In genomic region chr11:63029148-63029714, GRCm38 (mm10) we compare ENCODE assay signal across 26 mouse cellular contexts. TPM values are rescaled to one million over a fixed set of nuclear protein-coding genes. Genes with fewer than 3 reads are reported as not detected.
DNase-seq lines count a peak whose midpoint lies in the region; ATAC-seq and TF ChIP-seq lines count a peak whose summit lies in the region.
"Had no signal": no experiment of that assay in that cellular context is flagged by ENCODE, and none has a peak within 500 bp of the region (broad histone marks: within the 10 kb centered on the region; RNA-seq: fewer than 3 reads in every experiment).

No protein-coding gene starts in this region.

- 44% methylated on average over 4 of the region's 4 CpGs for WGBS in kidney, embryonic 14.5 days
- WGBS in limb, embryonic 10.5 days: 77% methylated on average over 4 of the region's 4 CpGs

- ATAC-seq in kidney, embryonic 14.5 days (ENCODE audit: low FRiP score, low TSS enrichment): peak; percentile 80
- ATAC-seq in Patski: no peak
- ATAC-seq in erythroblast, adult 5-6 weeks (replicated peaks; ENCODE audit: low FRiP score, poor library complexity, severe bottlenecking): no peak
- ATAC-seq: forebrain, postnatal 0 days had no signal

- no peak for DNase-seq in kidney, postnatal 10 days
- DNase-seq in Patski (ENCODE audit: low read depth, low spot score): peak; percentile 61
- peak; percentile 53 for DNase-seq in embryo, embryonic 10.5 days (ENCODE audit: low spot score)
- DNase-seq in limb, embryonic 10.5 days (ENCODE audit: low spot score): no peak
- DNase-seq in frontal cortex, postnatal 25 days (ENCODE audit: low spot score in 2 of 2): no peak
- DNase-seq: adrenal gland, postnatal 25 days; cerebellum, adult 11 months; cerebellum, postnatal 10 days; forebrain, postnatal 0 days; kidney, adult 18-20 months; midbrain, embryonic 14.5 days; thymus, postnatal 25 days had no signal

- H3K4me1 ChIP-seq in kidney, embryonic 14.5 days (ENCODE audit: control insufficient read depth, insufficient read depth, low read length): peaks cover 5% of the 10 kb centered on the region; the same call in 1 of the 2 replicates
- H3K4me1 ChIP-seq in limb, embryonic 10.5 days: peaks cover 16% of the 10 kb centered on the region
- H3K4me1 ChIP-seq: liver, embryonic 15.5 days; neural tube, embryonic 15.5 days had no signal

- no peaks in the 10 kb centered on the region for H3K9me3 ChIP-seq in kidney, embryonic 14.5 days (ENCODE audit: control insufficient read depth, low read length)
- no peaks in the 10 kb centered on the region for H3K9me3 ChIP-seq in limb, embryonic 10.5 days (replicated peaks)
- H3K9me3 ChIP-seq: embryonic facial prominence, embryonic 12.5 days; forebrain, embryonic 10.5 days; limb, embryonic 15.5 days; liver, embryonic 15.5 days had no signal

- no peak overlapping the region for H3K9ac ChIP-seq in kidney, embryonic 14.5 days (ENCODE audit: low read depth, low read length)
- H3K9ac ChIP-seq: embryonic facial prominence, embryonic 12.5 days; forebrain, postnatal 0 days; limb, embryonic 15.5 days; liver, embryonic 15.5 days; neural tube, embryonic 15.5 days had no signal

- no peak for TF ChIP-seq CTCF in Patski (IDR thresholded peaks at IDR 0.05)

- CTCF ChIA-PET in Patski (lab: Charles Lee): no interaction called here

- H3K4me3 ChIP-seq in kidney, embryonic 14.5 days (ENCODE audit: low read length): no peak overlapping the region
- no peak overlapping the region for H3K4me3 ChIP-seq in limb, embryonic 10.5 days
- H3K4me3 ChIP-seq: embryonic facial prominence, embryonic 12.5 days; forebrain, embryonic 10.5 days; layer of hippocampus, adult 2 months; limb, embryonic 15.5 days; liver, embryonic 15.5 days; neural tube, embryonic 15.5 days had no signal

- no peak overlapping the region for H3K4me2 ChIP-seq in kidney, embryonic 14.5 days (replicated peaks; ENCODE audit: low read depth, low read length)
- H3K4me2 ChIP-seq: embryonic facial prominence, embryonic 12.5 days; limb, embryonic 15.5 days; liver, embryonic 15.5 days; neural tube, embryonic 15.5 days had no signal

- no peaks in the 10 kb centered on the region for H3K36me3 ChIP-seq in kidney, embryonic 14.5 days (ENCODE audit: control insufficient read depth, insufficient read depth, low read length)
- no peaks in the 10 kb centered on the region for H3K36me3 ChIP-seq in limb, embryonic 10.5 days
- H3K36me3 ChIP-seq: embryonic facial prominence, embryonic 12.5 days; forebrain, embryonic 10.5 days; limb, embryonic 15.5 days; liver, embryonic 15.5 days; neural tube, embryonic 15.5 days had no signal

- in situ Hi-C loops in Patski (cut with MboI; ENCODE audit: low pct_unique_long_range_greater_than_20kb): loop anchor here (10.0 kb wide), 1 partner anchor 106 kb away; no protein-coding TSS in a partner anchor

- H3K27me3 ChIP-seq in kidney, embryonic 14.5 days (ENCODE audit: control insufficient read depth, insufficient read depth, low read length): no peaks in the 10 kb centered on the region
- H3K27me3 ChIP-seq in Patski: no peaks in the 10 kb centered on the region
- H3K27me3 ChIP-seq in limb, embryonic 10.5 days (ENCODE audit: low read depth, poor library complexity, severe bottlenecking): no peaks in the 10 kb centered on the region
- H3K27me3 ChIP-seq: embryonic facial prominence, embryonic 12.5 days; limb, embryonic 15.5 days; liver, embryonic 15.5 days; neural tube, embryonic 15.5 days had no signal

- H3K27ac ChIP-seq in kidney, embryonic 14.5 days (ENCODE audit: low read depth, low read length): 0 out of 2 replicates have a peak overlapping the region, but pooled peaks have one; percentile 24
- 0 out of 2 replicates have a peak overlapping the region, but pooled peaks have one; percentile 53 for H3K27ac ChIP-seq in limb, embryonic 10.5 days
- H3K27ac ChIP-seq: embryonic facial prominence, embryonic 12.5 days; forebrain, embryonic 10.5 days; layer of hippocampus, adult 2 months; limb, embryonic 15.5 days; liver, embryonic 15.5 days; neural tube, embryonic 15.5 days had no signal

- POLR2A ChIA-PET in Patski (lab: Charles Lee): no interaction called here

RNA-seq across cellular contexts. Expression of gene Tekt3, which starts 32.2 kb away (rescaled TPM):
- not detected in 2 replicates for polyA plus RNA-seq in kidney, embryonic 14.5 days (2014; fragmentation: Nextera tagmentation; extraction: Ambion mirVana)
- not detected for polyA plus RNA-seq in Patski (2021)
- polyA plus RNA-seq in limb, embryonic 10.5 days (2016; fragmentation: Nextera tagmentation; extraction: Ambion mirVana): not detected in 2 replicates
- not detected in 2 replicates for total RNA-seq in erythroblast, adult 5-6 weeks (2015; ENCODE audit: low replicate concordance)
- total RNA-seq in erythroblast, adult 5-6 weeks (2017; ENCODE audit: low replicate concordance): not detected in 2 replicates
- total RNA-seq: gastrocnemius, adult 18-20 months; granulocyte monocyte progenitor cell, adult 5-6 weeks; left cerebral cortex, postnatal 25 days; megakaryocyte progenitor cell, adult 5-6 weeks had no signal
- polyA plus RNA-seq: forebrain, embryonic 10.5 days; heart, embryonic 16.5 days; liver, embryonic 15.5 days; midbrain, embryonic 14.5 days; neural tube, embryonic 15.5 days; stomach, embryonic 16.5 days had no signal

Comparison
In these comparisons a context has a peak if more than half of its experiments do, and no peak if none do; other contexts are left out.
1. DNase-seq: peak in Patski (single experiment) and embryo, embryonic 10.5 days (single experiment); none in kidney, postnatal 10 days (single experiment), limb, embryonic 10.5 days (single experiment) and frontal cortex, postnatal 25 days (0 of 2).